Mouse (Mus musculus): ENCODE measurements around the gene Amt. TPM values are rescaled to one million over a fixed set of nuclear protein-coding genes. Genes with fewer than 3 reads are reported as not detected.
"Not testable (repeated sequence)": the region's sequence is repeated elsewhere in the genome, so short reads cannot be mapped to it uniquely, and the experiment has no call there.

The Amt gene
- polyA plus RNA-seq, 1 experiment from 2014 or later, result 6.2 TPM

- ATAC-seq (ENCODE audit: low read depth) (peak; percentile 98), DNase-seq (ENCODE audit: low spot score) (peak; percentile 98)
- peak within 1 kb of the TSS; percentile 89 for H3K9ac ChIP-seq (ENCODE audit: low read depth, low read length)
- peak within 1 kb of the TSS; percentile 80 for H3K4me2 ChIP-seq (ENCODE audit: low read depth, low read length)
- H3K4me3 ChIP-seq (ENCODE audit: low read depth, low read length), result peak within 1 kb of the TSS; percentile 95
- H3K27ac ChIP-seq (replicated peaks; ENCODE audit: low read depth, low read length), result peak within 1 kb of the TSS; percentile 88
- peaks cover 22% of the 10 kb centered on the region for H3K4me1 ChIP-seq (ENCODE audit: control insufficient read depth, insufficient read depth, low read length)
- H3K36me3 ChIP-seq (ENCODE audit: control insufficient read depth, insufficient read depth, low read length), result no peaks in the 10 kb centered on the region
- no peaks in the 10 kb centered on the region for H3K9me3 ChIP-seq (ENCODE audit: control insufficient read depth, low read length)
- WGBS, result 0% methylated on average over 14 of the region's 71 CpGs
- no peaks in the 10 kb centered on the region for H3K27me3 ChIP-seq (replicated peaks; ENCODE audit: control insufficient read depth, insufficient read depth, low read length)
Observed at GRCm38 (mm10) chr9:108263690-108264190, 32.9 kb upstream of the Amt start, which contains the start of gene Dag1. Gene Dag1, minus strand, starts transcription at chr9:108263958.

GRCm38 (mm10) chr9:108264191-108264921, 32.3 kb upstream of the Amt start:
- no peaks in the 10 kb centered on the region for H3K36me3 ChIP-seq (ENCODE audit: control insufficient read depth, insufficient read depth, low read length)
- 10% methylated on average over 10 of the region's 10 CpGs for WGBS
- no peaks in the 10 kb centered on the region for H3K9me3 ChIP-seq (ENCODE audit: control insufficient read depth, low read length)
- H3K9ac ChIP-seq (ENCODE audit: low read depth, low read length), result peak overlapping the region; percentile 89
- ATAC-seq (ENCODE audit: low read depth) (no peak; the same call in 1 of the 2 replicates), DNase-seq (ENCODE audit: low spot score) (no peak)
- peaks cover 22% of the 10 kb centered on the region for H3K4me1 ChIP-seq (ENCODE audit: control insufficient read depth, insufficient read depth, low read length)
- H3K4me2 ChIP-seq (ENCODE audit: low read depth, low read length), result peak overlapping the region; percentile 80
- H3K4me3 ChIP-seq (ENCODE audit: low read depth, low read length), result peak overlapping the region; percentile 95
- no peaks in the 10 kb centered on the region for H3K27me3 ChIP-seq (replicated peaks; ENCODE audit: control insufficient read depth, insufficient read depth, low read length)
- H3K27ac ChIP-seq (replicated peaks; ENCODE audit: low read depth, low read length), result peak overlapping the region; percentile 88

- no peak for ATAC-seq (ENCODE audit: low read depth)
- 48% methylated on average over 9 of the region's 10 CpGs for WGBS
- H3K4me3 ChIP-seq (ENCODE audit: low read depth, low read length), result no peak overlapping the region
Observed at GRCm38 (mm10) chr9:108266261-108266935, 30.3 kb upstream of the Amt start.

GRCm38 (mm10) chr9:108267691-108268090, 29.0 kb upstream of the Amt start:
- Histone ChIP-seq H3K36me3 (ENCODE audit: control insufficient read depth, insufficient read depth, low read length) (no peaks in the 10 kb centered on the region), H3K9ac (ENCODE audit: low read depth, low read length) (no peak overlapping the region), H3K4me1 (ENCODE audit: control insufficient read depth, insufficient read depth, low read length) (peaks cover 9% of the 10 kb centered on the region), H3K4me3 (ENCODE audit: low read depth, low read length) (no peak overlapping the region), H3K27me3 (replicated peaks; ENCODE audit: control insufficient read depth, insufficient read depth, low read length) (no peaks in the 10 kb centered on the region), H3K4me2 (ENCODE audit: low read depth, low read length) (no peak overlapping the region), H3K27ac (replicated peaks; ENCODE audit: low read depth, low read length) (no peak overlapping the region), H3K9me3 (ENCODE audit: control insufficient read depth, low read length) (no peaks in the 10 kb centered on the region)
- WGBS, result 74% methylated on average over 7 of the region's 7 CpGs
- ATAC-seq (ENCODE audit: low read depth), result no peak
- no peak for DNase-seq (ENCODE audit: low spot score)

More at GRCm38 (mm10) chr9:108266261-108266935, 30.3 kb upstream of the Amt start:
- no peak overlapping the region for H3K27ac ChIP-seq (replicated peaks; ENCODE audit: low read depth, low read length)
- no peak for DNase-seq (ENCODE audit: low spot score)
- no peak overlapping the region for H3K4me2 ChIP-seq (ENCODE audit: low read depth, low read length)
- H3K9me3 ChIP-seq (ENCODE audit: control insufficient read depth, low read length), result no peaks in the 10 kb centered on the region
- no peak overlapping the region for H3K9ac ChIP-seq (ENCODE audit: low read depth, low read length)
- no peaks in the 10 kb centered on the region for H3K27me3 ChIP-seq (replicated peaks; ENCODE audit: control insufficient read depth, insufficient read depth, low read length)
- no peaks in the 10 kb centered on the region for H3K36me3 ChIP-seq (ENCODE audit: control insufficient read depth, insufficient read depth, low read length)
- peaks cover 22% of the 10 kb centered on the region for H3K4me1 ChIP-seq (ENCODE audit: control insufficient read depth, insufficient read depth, low read length)

- ATAC-seq (ENCODE audit: low read depth); H3K27me3 ChIP-seq (replicated peaks; ENCODE audit: control insufficient read depth, insufficient read depth, low read length); H3K36me3 ChIP-seq (ENCODE audit: control insufficient read depth, insufficient read depth, low read length); DNase-seq (ENCODE audit: low spot score); H3K27ac ChIP-seq (replicated peaks; ENCODE audit: low read depth, low read length); H3K9ac ChIP-seq (ENCODE audit: low read depth, low read length); H3K4me2 ChIP-seq (ENCODE audit: low read depth, low read length); H3K4me1 ChIP-seq (ENCODE audit: control insufficient read depth, insufficient read depth, low read length); H3K4me3 ChIP-seq (ENCODE audit: low read depth, low read length); H3K9me3 ChIP-seq (ENCODE audit: control insufficient read depth, low read length): not testable (repeated sequence)
- 77% methylated on average over 6 of the region's 7 CpGs for WGBS
Observed at GRCm38 (mm10) chr9:108268701-108269100, 28.0 kb upstream of the Amt start.

GRCm38 (mm10) chr9:108271941-108272340, 24.7 kb upstream of the Amt start:
- H3K27ac ChIP-seq (replicated peaks; ENCODE audit: low read depth, low read length), result peak overlapping the region; percentile 44; the same call in 1 of the 2 replicates
- no peak for DNase-seq (ENCODE audit: low spot score)

GRCm38 (mm10) chr9:108272691-108273090, 24.0 kb upstream of the Amt start:
- Histone ChIP-seq H3K9ac (ENCODE audit: low read depth, low read length) (no peak overlapping the region), H3K36me3 (ENCODE audit: control insufficient read depth, insufficient read depth, low read length) (no peaks in the 10 kb centered on the region), H3K4me2 (ENCODE audit: low read depth, low read length) (no peak overlapping the region), H3K9me3 (ENCODE audit: control insufficient read depth, low read length) (no peaks in the 10 kb centered on the region), H3K27me3 (replicated peaks; ENCODE audit: control insufficient read depth, insufficient read depth, low read length) (no peaks in the 10 kb centered on the region), H3K4me1 (ENCODE audit: control insufficient read depth, insufficient read depth, low read length) (no peaks in the 10 kb centered on the region), H3K27ac (replicated peaks; ENCODE audit: low read depth, low read length) (peak overlapping the region; percentile 33), H3K4me3 (ENCODE audit: low read depth, low read length) (no peak overlapping the region)
- DNase-seq (ENCODE audit: low spot score), result no peak
- WGBS, result 57% methylated on average over 5 of the region's 5 CpGs
- peak; percentile 42; the same call in 1 of the 2 replicates for ATAC-seq (ENCODE audit: low read depth)

More at GRCm38 (mm10) chr9:108271941-108272340, 24.7 kb upstream of the Amt start:
- 14% methylated on average over 2 of the region's 2 CpGs for WGBS
- Histone ChIP-seq H3K9me3 (ENCODE audit: control insufficient read depth, low read length) (no peaks in the 10 kb centered on the region), H3K4me3 (ENCODE audit: low read depth, low read length) (no peak overlapping the region), H3K27me3 (replicated peaks; ENCODE audit: control insufficient read depth, insufficient read depth, low read length) (no peaks in the 10 kb centered on the region), H3K9ac (ENCODE audit: low read depth, low read length) (no peak overlapping the region), H3K36me3 (ENCODE audit: control insufficient read depth, insufficient read depth, low read length) (no peaks in the 10 kb centered on the region), H3K4me2 (ENCODE audit: low read depth, low read length) (no peak overlapping the region), H3K4me1 (ENCODE audit: control insufficient read depth, insufficient read depth, low read length) (no peaks in the 10 kb centered on the region)
- no peak for ATAC-seq (ENCODE audit: low read depth)

- H3K36me3 ChIP-seq (ENCODE audit: control insufficient read depth, insufficient read depth, low read length), result no peaks in the 10 kb centered on the region
- no peaks in the 10 kb centered on the region for H3K4me1 ChIP-seq (ENCODE audit: control insufficient read depth, insufficient read depth, low read length)
- DNase-seq (ENCODE audit: low spot score) (no peak), ATAC-seq (ENCODE audit: low read depth) (no peak)
- H3K9ac ChIP-seq (ENCODE audit: low read depth, low read length), result no peak overlapping the region
- H3K4me2 ChIP-seq (ENCODE audit: low read depth, low read length), result no peak overlapping the region
- no peaks in the 10 kb centered on the region for H3K27me3 ChIP-seq (replicated peaks; ENCODE audit: control insufficient read depth, insufficient read depth, low read length)
- no peak overlapping the region for H3K27ac ChIP-seq (replicated peaks; ENCODE audit: low read depth, low read length)
- 76% methylated on average over 4 of the region's 4 CpGs for WGBS
- H3K9me3 ChIP-seq (ENCODE audit: control insufficient read depth, low read length), result no peaks in the 10 kb centered on the region
- H3K4me3 ChIP-seq (ENCODE audit: low read depth, low read length), result no peak overlapping the region
Observed at GRCm38 (mm10) chr9:108273485-108273884, 23.2 kb upstream of the Amt start.

All from embryonic facial prominence, embryonic 14.5 days (tissue).